Mouse (Mus musculus): Measurements from ENCODE around the gene Myocos. TPM values are rescaled to one million over a fixed set of nuclear protein-coding genes. Genes with fewer than 3 reads are reported as not detected.
"Not testable (repeated sequence)": the region's sequence is repeated elsewhere in the genome, so short reads cannot be mapped to it uniquely, and the experiment has no call there.

Myocos gene
- polyA plus RNA-seq, 1 experiment from 2014 or later = not detected

GRCm38 (mm10) chr1:162639861-162640260 lies 18.2 kb downstream of the Myocos start:
- no peak for ATAC-seq (replicated peaks; ENCODE audit: insufficient number of reproducible peaks, insufficient read depth, low FRiP score, low read depth)
- Histone ChIP-seq H3K4me1 (replicated peaks) (no peaks in the 10 kb centered on the region), H3K4me3 (no peak overlapping the region), H3K27ac (no peak overlapping the region), H3K27me3 (no peaks in the 10 kb centered on the region), H3K4me2 (no peak overlapping the region), H3K9me3 (replicated peaks) (no peaks in the 10 kb centered on the region), H3K9ac (no peak overlapping the region), H3K36me3 (no peaks in the 10 kb centered on the region)
- WGBS = 89% methylated on average over 1 of the region's 1 CpGs

- no peak within 1 kb of the TSS for H3K9ac ChIP-seq
- H3K4me3 ChIP-seq = no peak within 1 kb of the TSS
- no peaks in the 10 kb centered on the region for H3K27me3 ChIP-seq
- no peak for ATAC-seq (replicated peaks; ENCODE audit: insufficient number of reproducible peaks, insufficient read depth, low FRiP score, low read depth)
- no peak within 1 kb of the TSS for H3K4me2 ChIP-seq
- no peak within 1 kb of the TSS for H3K27ac ChIP-seq
- H3K4me1 ChIP-seq (replicated peaks) = no peaks in the 10 kb centered on the region
- no peaks in the 10 kb centered on the region for H3K36me3 ChIP-seq
- 75% methylated on average over 10 of the region's 10 CpGs for WGBS
- H3K9me3 ChIP-seq (replicated peaks) = no peaks in the 10 kb centered on the region
These were observed 18.8 kb downstream of the Myocos start, which contains the start of gene Myoc for GRCm38 (mm10) chr1:162639051-162639750. Myoc (plus strand) TSS chr1:162639155.

- no peaks in the 10 kb centered on the region for H3K4me1 ChIP-seq (replicated peaks)
- no peaks in the 10 kb centered on the region for H3K27me3 ChIP-seq
- H3K27ac ChIP-seq = no peak overlapping the region
- no peaks in the 10 kb centered on the region for H3K36me3 ChIP-seq
- H3K4me2 ChIP-seq = no peak overlapping the region
- no peaks in the 10 kb centered on the region for H3K9me3 ChIP-seq (replicated peaks)
- no peak overlapping the region for H3K4me3 ChIP-seq
- H3K9ac ChIP-seq = no peak overlapping the region
- WGBS = 89% methylated on average over 4 of the region's 4 CpGs
- ATAC-seq (replicated peaks; ENCODE audit: insufficient number of reproducible peaks, insufficient read depth, low FRiP score, low read depth) = no peak
These were observed 19.5 kb downstream of the Myocos start for GRCm38 (mm10) chr1:162638535-162638934.

GRCm38 (mm10) chr1:162636516-162636915 lies 21.5 kb downstream of the Myocos start:
- Histone ChIP-seq H3K9ac (no peak overlapping the region), H3K4me3 (no peak overlapping the region), H3K36me3 (no peaks in the 10 kb centered on the region), H3K4me2 (no peak overlapping the region), H3K9me3 (replicated peaks) (no peaks in the 10 kb centered on the region), H3K4me1 (replicated peaks) (no peaks in the 10 kb centered on the region), H3K27me3 (no peaks in the 10 kb centered on the region), H3K27ac (no peak overlapping the region)
- no peak for ATAC-seq (replicated peaks; ENCODE audit: insufficient number of reproducible peaks, insufficient read depth, low FRiP score, low read depth)
- 69% methylated on average over 3 of the region's 3 CpGs for WGBS

DNA sequence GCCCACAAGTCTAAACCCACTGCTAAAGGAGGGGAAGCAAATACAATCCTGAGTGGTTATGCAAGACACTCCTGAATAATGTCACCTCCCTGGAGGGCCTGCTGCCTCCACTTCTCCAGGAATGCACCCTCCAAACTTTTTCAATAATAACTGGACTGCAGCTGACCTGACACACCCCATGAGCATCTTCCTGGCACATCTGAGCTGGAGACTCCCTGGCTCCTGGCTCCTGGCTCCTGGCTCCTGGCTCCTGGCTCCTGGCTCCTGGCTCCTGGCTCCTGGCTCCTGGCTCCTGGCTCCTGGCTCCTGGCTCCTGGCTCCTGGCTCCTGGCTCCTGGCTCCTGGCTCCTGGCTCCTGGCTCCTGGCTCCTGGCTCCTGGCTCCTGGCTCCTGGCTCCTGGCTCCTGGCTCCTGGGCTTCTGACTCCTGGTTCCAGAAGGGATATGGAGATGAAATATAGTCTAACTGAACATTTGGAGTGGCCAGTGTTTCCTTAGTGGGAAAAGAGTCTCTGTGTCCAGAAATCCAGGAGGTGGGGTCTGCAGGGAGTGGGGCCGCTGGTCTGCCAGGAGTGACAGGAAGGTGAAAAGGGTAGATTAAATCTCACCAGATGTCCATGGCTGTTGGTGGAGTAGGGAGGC lies 22.6 kb downstream of the Myocos start:
- not testable (repeated sequence) for H3K4me1 ChIP-seq (replicated peaks); H3K27ac ChIP-seq; H3K27me3 ChIP-seq; H3K4me2 ChIP-seq; H3K36me3 ChIP-seq; H3K9ac ChIP-seq; H3K4me3 ChIP-seq; H3K9me3 ChIP-seq (replicated peaks); ATAC-seq (replicated peaks; ENCODE audit: insufficient number of reproducible peaks, insufficient read depth, low FRiP score, low read depth)
- 37% methylated on average over 1 of the region's 1 CpGs for WGBS

GRCm38 (mm10) chr1:162628326-162628725 lies 29.7 kb downstream of the Myocos start:
- not testable (repeated sequence) for H3K9ac ChIP-seq; H3K4me2 ChIP-seq; H3K27ac ChIP-seq; H3K4me1 ChIP-seq (replicated peaks); H3K36me3 ChIP-seq; H3K9me3 ChIP-seq (replicated peaks); ATAC-seq (replicated peaks; ENCODE audit: insufficient number of reproducible peaks, insufficient read depth, low FRiP score, low read depth); H3K27me3 ChIP-seq; H3K4me3 ChIP-seq
- WGBS = 90% methylated on average over 15 of the region's 15 CpGs

DNA sequence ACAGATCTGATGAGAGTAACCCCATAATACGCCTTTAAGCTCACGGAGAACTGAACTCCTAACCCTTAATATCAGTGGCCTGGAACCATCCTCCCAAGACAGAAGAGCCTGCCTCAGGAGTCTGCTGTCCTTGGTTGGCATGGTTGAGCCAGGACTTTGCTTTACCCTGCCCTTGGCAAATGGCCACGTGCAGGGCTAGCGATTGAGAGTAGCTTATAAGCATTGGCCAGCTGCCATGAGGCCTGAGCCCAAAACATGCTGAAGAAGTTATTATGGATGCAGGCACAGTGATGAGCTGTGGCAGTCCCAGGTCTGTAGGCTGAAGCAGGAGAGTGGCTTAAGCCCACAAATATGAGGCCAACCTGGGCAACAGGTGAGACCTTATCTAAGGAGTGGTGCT lies 30.2 kb downstream of the Myocos start:
- ATAC-seq (replicated peaks; ENCODE audit: insufficient number of reproducible peaks, insufficient read depth, low FRiP score, low read depth); H3K27ac ChIP-seq; H3K27me3 ChIP-seq; H3K4me2 ChIP-seq; H3K9me3 ChIP-seq (replicated peaks); H3K4me3 ChIP-seq; H3K9ac ChIP-seq; H3K36me3 ChIP-seq; H3K4me1 ChIP-seq (replicated peaks): not testable (repeated sequence)
- 71% methylated on average over 4 of the region's 4 CpGs for WGBS

GRCm38 (mm10) chr1:162625229-162625628 lies 32.8 kb downstream of the Myocos start:
- Histone ChIP-seq H3K36me3 (no peaks in the 10 kb centered on the region), H3K4me1 (replicated peaks) (peaks cover 10% of the 10 kb centered on the region), H3K4me3 (no peak overlapping the region), H3K27me3 (no peaks in the 10 kb centered on the region), H3K27ac (no peak overlapping the region), H3K4me2 (no peak overlapping the region), H3K9ac (no peak overlapping the region), H3K9me3 (replicated peaks) (no peaks in the 10 kb centered on the region)
- ATAC-seq (replicated peaks; ENCODE audit: insufficient number of reproducible peaks, insufficient read depth, low FRiP score, low read depth) = no peak
- 16% methylated on average over 7 of the region's 7 CpGs for WGBS

DNA sequence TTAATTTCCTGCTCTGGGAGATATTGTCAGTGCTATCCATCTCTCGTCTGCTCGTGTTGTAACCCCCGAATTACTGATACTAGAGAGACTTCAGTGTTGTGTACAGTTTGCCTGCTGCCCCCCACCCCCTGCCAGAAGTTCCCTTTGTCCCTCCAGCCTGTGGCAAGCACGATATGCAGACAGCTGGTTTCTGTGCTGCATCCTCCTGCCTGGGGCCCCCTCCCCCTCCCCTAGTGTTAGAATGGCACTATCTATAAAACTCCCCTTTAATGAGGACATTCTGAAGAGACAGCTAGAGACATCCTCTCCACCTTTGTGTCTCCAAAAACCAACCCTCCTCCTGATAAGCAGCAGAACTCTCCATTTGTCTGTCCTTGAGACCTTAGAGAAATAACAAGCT lies 34.1 kb downstream of the Myocos start:
- Histone ChIP-seq H3K27ac (no peak overlapping the region), H3K36me3 (no peaks in the 10 kb centered on the region), H3K4me3 (no peak overlapping the region), H3K4me2 (no peak overlapping the region), H3K9me3 (replicated peaks) (no peaks in the 10 kb centered on the region), H3K27me3 (no peaks in the 10 kb centered on the region), H3K9ac (no peak overlapping the region), H3K4me1 (replicated peaks) (peaks cover 10% of the 10 kb centered on the region)
- no peak for ATAC-seq (replicated peaks; ENCODE audit: insufficient number of reproducible peaks, insufficient read depth, low FRiP score, low read depth)
- 27% methylated on average over 4 of the region's 4 CpGs for WGBS

GRCm38 (mm10) chr1:162620487-162620886 lies 37.5 kb downstream of the Myocos start:
- Histone ChIP-seq H3K9me3 (replicated peaks) (no peaks in the 10 kb centered on the region), H3K36me3 (no peaks in the 10 kb centered on the region), H3K4me3 (no peak overlapping the region), H3K27me3 (no peaks in the 10 kb centered on the region), H3K27ac (no peak overlapping the region), H3K4me2 (no peak overlapping the region), H3K4me1 (replicated peaks) (peaks cover 10% of the 10 kb centered on the region), H3K9ac (no peak overlapping the region)
- no peak for ATAC-seq (replicated peaks; ENCODE audit: insufficient number of reproducible peaks, insufficient read depth, low FRiP score, low read depth)
- 63% methylated on average over 4 of the region's 4 CpGs for WGBS

GRCm38 (mm10) chr1:162615511-162615910 lies 42.5 kb downstream of the Myocos start:
- no peaks in the 10 kb centered on the region for H3K27me3 ChIP-seq
- WGBS = 82% methylated on average over 1 of the region's 1 CpGs
- H3K4me1 ChIP-seq (replicated peaks) = no peaks in the 10 kb centered on the region
- ATAC-seq (replicated peaks; ENCODE audit: insufficient number of reproducible peaks, insufficient read depth, low FRiP score, low read depth) = no peak
- no peaks in the 10 kb centered on the region for H3K9me3 ChIP-seq (replicated peaks)
- no peak overlapping the region for H3K4me3 ChIP-seq
- H3K27ac ChIP-seq = no peak overlapping the region
- H3K36me3 ChIP-seq = no peaks in the 10 kb centered on the region
- H3K9ac ChIP-seq = no peak overlapping the region
- H3K4me2 ChIP-seq = no peak overlapping the region

DNA sequence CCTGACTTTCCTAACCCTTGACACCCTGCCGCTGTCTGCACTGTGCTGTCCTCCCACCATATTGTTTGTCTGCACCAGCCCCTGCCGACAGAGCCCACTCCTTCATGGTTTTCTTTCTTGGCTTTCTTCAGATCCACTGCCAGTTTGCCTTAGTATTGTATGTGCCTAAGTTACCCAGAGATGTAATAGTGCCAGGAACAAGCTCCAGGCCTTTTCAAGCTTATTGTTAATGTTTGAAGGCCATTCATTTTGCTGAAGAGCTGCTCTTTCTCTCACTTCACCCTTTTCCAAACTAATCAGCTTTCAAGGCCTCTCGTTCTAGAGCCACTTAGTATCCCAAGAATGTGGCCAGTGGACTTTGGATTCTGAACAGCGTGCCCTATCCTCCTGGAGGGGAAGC lies 46.8 kb downstream of the Myocos start:
- Histone ChIP-seq H3K4me1 (replicated peaks) (no peaks in the 10 kb centered on the region), H3K27ac (no peak overlapping the region), H3K36me3 (no peaks in the 10 kb centered on the region), H3K4me2 (no peak overlapping the region), H3K9me3 (replicated peaks) (no peaks in the 10 kb centered on the region), H3K4me3 (no peak overlapping the region), H3K27me3 (no peaks in the 10 kb centered on the region), H3K9ac (no peak overlapping the region)
- 66% methylated on average over 4 of the region's 4 CpGs for WGBS
- ATAC-seq (replicated peaks; ENCODE audit: insufficient number of reproducible peaks, insufficient read depth, low FRiP score, low read depth) = no peak

Measured in heart, embryonic 15.5 days (tissue).